Mouse (Mus musculus) MEL (cell line): ENCODE measurements around the gene Atp1a3. TPM values are rescaled to one million over a fixed set of nuclear protein-coding genes. Genes with fewer than 3 reads are reported as not detected.
A peak's percentile ranks its signal among the peaks of the same experiment; 100 is the strongest.

Experiments
- DNase-seq: peaks from one replicate; pipeline ENCODE4 v3.0.0; 2011; ENCODE audit warnings: low read depth, low spot score
- H3K27ac ChIP-seq: 2 replicates; pipeline ENCODE4 v1.5.1; 2012; ENCODE audit warnings: low read depth, mild to moderate bottlenecking, control low read depth, low read length, moderate library complexity; ENCODE audit not compliant: control insufficient read depth
- H3K27me3 ChIP-seq, 2 experiments: fragments of 150-350 bp in 1 of 2; sonication (generic) in 1 of 2; 2 replicates each; pipeline ENCODE4 v1.6.1; 2012; ENCODE audit warnings: low read length in 2 of 2, mild to moderate bottlenecking in 2 of 2, improper control_type of control experiment in 1 of 2, moderate library complexity in 1 of 2; ENCODE audit not compliant: insufficient read depth in 2 of 2, control insufficient read depth in 1 of 2
- H3K36me3 ChIP-seq, 2 experiments: 2 replicates each; pipeline ENCODE4 v1.6.1; 2012 to 2014; ENCODE audit warnings: low read length in 2 of 2, improper control_type of control experiment in 1 of 2, inconsistent platforms in 1 of 2, mild to moderate bottlenecking in 1 of 2; ENCODE audit not compliant: insufficient read depth in 2 of 2, control insufficient read depth in 1 of 2
- H3K4me1 ChIP-seq, 2 experiments: fragments of 150-350 bp in 1 of 2; sonication (generic) in 1 of 2; 2 replicates each; pipeline ENCODE4 v1.6.1; 2012; ENCODE audit warnings: low read length in 2 of 2, improper control_type of control experiment in 1 of 2, mild to moderate bottlenecking in 1 of 2; ENCODE audit not compliant: insufficient read depth in 2 of 2, control insufficient read depth in 1 of 2
- H3K4me3 ChIP-seq, 2 experiments: fragments of 150-350 bp in 1 of 2; sonication (generic) in 1 of 2; 2 replicates each; pipeline ENCODE4 v1.5.1; 2012; ENCODE audit warnings: low read depth in 2 of 2, low read length in 2 of 2, mild to moderate bottlenecking in 2 of 2, moderate library complexity in 2 of 2, control low read depth in 1 of 2, improper control_type of control experiment in 1 of 2; ENCODE audit not compliant: control insufficient read depth in 1 of 2, insufficient read depth in 1 of 2
- H3K79me2 ChIP-seq: 2 replicates; pipeline ENCODE4 v1.6.1; 2012; ENCODE audit warnings: mild to moderate bottlenecking, low read length, moderate library complexity; ENCODE audit not compliant: control insufficient read depth, poor library complexity, insufficient read depth
- H3K9ac ChIP-seq: 2 replicates; pipeline ENCODE4 v1.6.1; 2012; ENCODE audit warnings: low read depth, mild to moderate bottlenecking, control low read depth, low read length, moderate library complexity; ENCODE audit not compliant: control insufficient read depth, poor library complexity, severe bottlenecking
- H3K9me3 ChIP-seq: fragments of 150-350 bp; sonication (generic); replicated peaks from 2 replicates; pipeline ENCODE4 v1.6.1; 2012; ENCODE audit warnings: mild to moderate bottlenecking, low read length, improper control_type of control experiment, moderate library complexity; ENCODE audit not compliant: insufficient read depth
- CHD2 ChIP-seq: IDR thresholded peaks from 2 replicates; pipeline ENCODE4 v1.6.1; 2011; ENCODE audit warnings: low read length, improper control_type of control experiment
- EP300 ChIP-seq, 2 experiments: IDR thresholded peaks; 2 replicates each; pipeline ENCODE4 v1.6.1; 2011; ENCODE audit warnings: improper control_type of control experiment in 2 of 2, low read length in 2 of 2, low read depth in 1 of 2, mild to moderate bottlenecking in 1 of 2
- JUND ChIP-seq: IDR thresholded peaks from 2 replicates; pipeline ENCODE4 v1.6.1; 2011; ENCODE audit warnings: low read depth, mild to moderate bottlenecking, improper control_type of control experiment, low read length
- MAX ChIP-seq: IDR thresholded peaks from 2 replicates; pipeline ENCODE4 v1.6.1; 2011; ENCODE audit warnings: low read length, improper control_type of control experiment
- MAZ ChIP-seq: IDR thresholded peaks from 2 replicates; pipeline ENCODE4 v1.6.1; 2012; ENCODE audit warnings: low read depth, mild to moderate bottlenecking, inconsistent platforms, low read length, improper control_type of control experiment
- MEF2A ChIP-seq: IDR thresholded peaks from 2 replicates; pipeline ENCODE4 v1.6.1; 2014; ENCODE audit warnings: low read depth, mild to moderate bottlenecking, inconsistent platforms, low read length, improper control_type of control experiment; ENCODE audit not compliant: poor library complexity, insufficient replicate concordance, severe bottlenecking; ENCODE audit errors: extremely low read depth
- MYC ChIP-seq: IDR thresholded peaks from 2 replicates; pipeline ENCODE4 v1.6.1; 2011; ENCODE audit warnings: low read depth, mild to moderate bottlenecking, low read length, improper control_type of control experiment, moderate library complexity
- NELFE ChIP-seq: IDR thresholded peaks from 2 replicates; pipeline ENCODE4 v1.6.1; 2011; ENCODE audit warnings: low read depth, low read length, improper control_type of control experiment
- POLR2AphosphoS5 ChIP-seq: IDR thresholded peaks from 2 replicates; pipeline ENCODE4 v1.6.1; 2012; ENCODE audit warnings: low read depth, borderline replicate concordance, mild to moderate bottlenecking, inconsistent platforms, low read length, moderate library complexity, mixed read lengths
- RCOR1 ChIP-seq: IDR thresholded peaks from 2 replicates; pipeline ENCODE4 v1.6.1; 2012; ENCODE audit warnings: low read depth, mild to moderate bottlenecking, inconsistent platforms, low read length, improper control_type of control experiment
- SIN3A ChIP-seq: IDR thresholded peaks from 2 replicates; pipeline ENCODE4 v1.6.1; 2012; ENCODE audit warnings: low read length, improper control_type of control experiment, inconsistent platforms
- SMC3 ChIP-seq: IDR thresholded peaks from 2 replicates; pipeline ENCODE4 v1.6.1; 2011; ENCODE audit warnings: low read depth, low read length, improper control_type of control experiment
- UBTF ChIP-seq: IDR thresholded peaks from 2 replicates; pipeline ENCODE4 v1.6.1; 2012; ENCODE audit warnings: low read depth, mild to moderate bottlenecking, inconsistent platforms, low read length, improper control_type of control experiment, moderate library complexity, borderline replicate concordance; ENCODE audit not compliant: insufficient read depth
- USF1 ChIP-seq: IDR thresholded peaks from 2 replicates; pipeline ENCODE4 v1.6.1; 2014; ENCODE audit warnings: low read depth, mild to moderate bottlenecking, inconsistent platforms, low read length, improper control_type of control experiment, moderate library complexity
- USF2 ChIP-seq, 2 experiments: IDR thresholded peaks; 2 replicates each; pipeline ENCODE4 v1.6.1; 2011 to 2012; ENCODE audit warnings: improper control_type of control experiment in 2 of 2, low read length in 2 of 2, borderline replicate concordance in 1 of 2, inconsistent platforms in 1 of 2, low read depth in 1 of 2, mild to moderate bottlenecking in 1 of 2; ENCODE audit not compliant: insufficient read depth in 1 of 2
- ZC3H11A ChIP-seq: IDR thresholded peaks from 2 replicates; pipeline ENCODE4 v1.6.1; 2012; ENCODE audit warnings: low read depth, mild to moderate bottlenecking, inconsistent platforms, low read length, improper control_type of control experiment
- ZKSCAN1 ChIP-seq: IDR thresholded peaks from 2 replicates; pipeline ENCODE4 v1.6.1; 2012; ENCODE audit warnings: low read depth, mild to moderate bottlenecking, inconsistent platforms, low read length, improper control_type of control experiment, moderate library complexity
- polyA plus RNA-seq, 2 experiments: library from polyadenylated mRNA; stranded (reverse) in 1 of 2; unstranded in 1 of 2; fragments of >175 nt in 1 of 2; fragments of >200 nt in 1 of 2; gene quantifications; 2 replicates each; pipeline versions ENCODE4 v1.2.1 to v1.2.4; 2012; ENCODE audit warnings: low replicate concordance in 2 of 2, low read depth in 1 of 2; ENCODE audit not compliant: insufficient read length in 2 of 2, insufficient read depth in 1 of 2, missing spikeins in 1 of 2
- total RNA-seq: library from RNA; depleted of rRNA; stranded (reverse); fragments of 300-350 nt; gene quantifications from 2 replicates; pipeline ENCODE4 v1.2.3, GENCODE M21; 2012

Gene Atp1a3
- total and polyA plus RNA-seq, 3 experiments, result 0.19 to 3.5 TPM; not detected in 1

GRCm38 (mm10) chr7:24993081-24993480 lies 12.7 kb downstream of the Atp1a3 start:
- no peaks in the 10 kb centered on the region for H3K79me2 ChIP-seq
- no peaks in the 10 kb centered on the region; a peak in 1 of 4 replicates for H3K27me3 ChIP-seq
- no peak overlapping the region for H3K4me3 ChIP-seq
- no peaks in the 10 kb centered on the region for H3K9me3 ChIP-seq
- H3K9ac ChIP-seq, result no peak overlapping the region
- no peaks in the 10 kb centered on the region; a peak in 1 of 4 replicates for H3K36me3 ChIP-seq
- TF ChIP-seq ZKSCAN1, result no peak
- no peak for TF ChIP-seq EP300 (IDR thresholded peaks at IDR 0.05; ENCODE audit: low read depth in 1 of 2, low read length in 2 of 2)
- TF ChIP-seq MEF2A, result no peak
- no peak for TF ChIP-seq POLR2AphosphoS5
- no peak for TF ChIP-seq UBTF
- no peak for TF ChIP-seq NELFE
- no peak overlapping the region for H3K27ac ChIP-seq
- no peak for DNase-seq
- peaks cover 0 to 4% of the 10 kb centered on the region in 2 experiments; a peak in 2 of 4 replicates for H3K4me1 ChIP-seq

DNA sequence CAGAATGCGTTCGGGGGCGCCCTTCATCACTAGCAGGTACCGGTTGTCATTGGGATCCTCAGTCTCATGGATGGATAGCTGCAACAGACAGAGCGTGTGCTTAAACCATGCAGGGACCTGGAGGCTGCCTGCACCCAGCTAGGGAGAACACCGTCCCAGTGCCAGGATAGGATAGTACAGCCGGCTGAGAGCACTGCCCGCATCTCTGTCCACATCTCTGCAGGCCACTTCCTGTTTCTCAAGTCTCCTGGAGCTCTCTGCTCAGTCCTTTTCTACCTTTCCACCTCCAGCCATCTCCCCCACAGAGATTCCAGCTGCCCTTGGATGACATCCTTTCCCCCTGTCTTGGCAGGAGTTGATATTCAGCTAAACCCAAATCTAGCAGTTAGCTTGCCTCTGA lies 15.3 kb downstream of the Atp1a3 start:
- Histone ChIP-seq H3K4me1 (peaks cover 0 to 12% of the 10 kb centered on the region in 2 experiments; a peak in 2 of 4 replicates), H3K4me3 (no peak overlapping the region), H3K36me3 (no peaks in the 10 kb centered on the region; a peak in 1 of 4 replicates), H3K9me3 (no peaks in the 10 kb centered on the region), H3K27ac (no peak overlapping the region), H3K9ac (no peak overlapping the region), H3K79me2 (no peaks in the 10 kb centered on the region), H3K27me3 (no peaks in the 10 kb centered on the region; a peak in 1 of 4 replicates)
- no peak for DNase-seq
- no peak for TF ChIP-seq USF1
- no peak for TF ChIP-seq MYC
- TF ChIP-seq SMC3, result no peak
- TF ChIP-seq USF2 (IDR thresholded peaks at IDR 0.05; ENCODE audit: borderline replicate concordance in 1 of 2, insufficient read depth in 1 of 2, low read depth in 1 of 2, low read length in 2 of 2), result no peak
- no peak for TF ChIP-seq SIN3A

GRCm38 (mm10) chr7:24987941-24988340 lies 17.8 kb downstream of the Atp1a3 start:
- Histone ChIP-seq H3K27me3 (no peaks in the 10 kb centered on the region; a peak in 1 of 4 replicates), H3K4me3 (peak overlapping the region in 1 of 2 experiments; percentile 25; a peak in 1 of 4 replicates)
- TF ChIP-seq ZC3H11A (no peak), MAZ (no peak), SMC3 (no peak), MYC (no peak), CHD2 (no peak), USF2 (IDR thresholded peaks at IDR 0.05; ENCODE audit: borderline replicate concordance in 1 of 2, insufficient read depth in 1 of 2, low read depth in 1 of 2, low read length in 2 of 2) (no peak), RCOR1 (no peak), JUND (no peak), MAX (no peak), EP300 (IDR thresholded peaks at IDR 0.05; ENCODE audit: low read depth in 1 of 2, low read length in 2 of 2) (no peak)

More at GRCm38 (mm10) chr7:24987941-24988340, 17.8 kb downstream of the Atp1a3 start:
- Histone ChIP-seq H3K9me3 (no peaks in the 10 kb centered on the region), H3K4me1 (peaks cover 0 to 12% of the 10 kb centered on the region in 2 experiments; a peak in 2 of 4 replicates), H3K9ac (no peak overlapping the region; the same call in 1 of the 2 replicates), H3K27ac (no peak overlapping the region), H3K79me2 (no peaks in the 10 kb centered on the region), H3K36me3 (no peaks in the 10 kb centered on the region; a peak in 1 of 4 replicates)
- DNase-seq, result peak; percentile 24
